Mouse (Mus musculus) C2C12 (cell line): Measurements from ENCODE around the gene Sdc3.

ENCODE experiments used
- CEBPB ChIP-seq: IDR thresholded peaks from one replicate; pipeline ENCODE4 v1.6.1; 2011; ENCODE audit warnings: low read depth, mild to moderate bottlenecking, control low read depth, moderate library complexity
- CTCF ChIP-seq: IDR thresholded peaks from one replicate; pipeline ENCODE4 v1.5.1; 2011; ENCODE audit not compliant: control insufficient read depth, insufficient read depth, insufficient read length
- FOSL1 ChIP-seq: IDR thresholded peaks from one replicate; pipeline ENCODE4 v1.8.0; 2011; ENCODE audit warnings: mild to moderate bottlenecking, low read length; ENCODE audit not compliant: poor library complexity, insufficient read depth, severe bottlenecking
- MYOD1 ChIP-seq: IDR thresholded peaks from one replicate; pipeline ENCODE4 v1.6.1; 2011; ENCODE audit warnings: low read depth; ENCODE audit not compliant: control insufficient read depth, insufficient read length
- USF1 ChIP-seq: IDR thresholded peaks from one replicate; pipeline ENCODE4 v1.6.1; 2011; ENCODE audit warnings: low read depth, mild to moderate bottlenecking, control low read depth, moderate library complexity

DNA sequence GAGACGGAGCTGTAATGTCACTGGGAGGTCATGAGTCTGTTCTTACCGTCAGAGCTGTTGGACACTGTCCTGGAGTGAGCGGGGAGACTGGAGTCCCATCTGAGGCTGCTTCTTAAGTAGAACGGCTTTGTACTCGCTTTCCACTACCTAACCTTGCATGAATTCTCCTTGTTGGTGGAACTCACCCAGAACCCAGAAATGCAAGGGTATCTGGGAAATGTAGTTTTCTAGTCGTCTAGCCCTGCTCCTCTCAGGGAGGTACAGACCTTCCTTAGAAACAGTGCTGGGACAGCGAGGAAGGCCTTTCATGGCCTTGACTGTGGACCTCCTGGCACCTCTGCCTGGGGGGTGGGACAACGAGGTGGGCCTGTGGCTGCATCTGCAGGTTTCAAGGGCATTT lies 67.1 kb downstream of the Sdc3 start:
- TF ChIP-seq CTCF, result no peak
- no peak for TF ChIP-seq FOSL1
- TF ChIP-seq CEBPB, result no peak
- no peak for TF ChIP-seq MYOD1
- TF ChIP-seq USF1, result no peak
